Mouse (Mus musculus) cerebellum, adult 11-12 months (tissue): ENCODE data around the gene Olfr514.
"Not testable (repeated sequence)": the region's sequence is repeated elsewhere in the genome, so short reads cannot be mapped to it uniquely, and the experiment has no call there.

Experiments
- DNase-seq: peaks from one replicate; pipeline ENCODE4 v3.0.0; 2022

The Olfr514 gene

GRCm38 (mm10) chr7:108825897-108826296 lies at the start of gene Olfr514:
TSS of gene Olfr514 (minus strand) at chr7:108825997.
- DNase-seq, result no peak

- DNase-seq, result no peak
Observed at GRCm38 (mm10) chr7:108872279-108872678, 46.5 kb upstream of the Olfr514 start, which contains the start of gene Olfr517. TSS of gene Olfr517 (minus strand) at chr7:108872379.

- DNase-seq, result no peak
Observed at GRCm38 (mm10) chr7:108850429-108850828, 24.6 kb upstream of the Olfr514 start, which contains the start of gene Olfr516. TSS of gene Olfr516 (minus strand) at chr7:108850529.

GRCm38 (mm10) chr7:108814593-108815215 lies 11.1 kb downstream of the Olfr514 start:
- DNase-seq, result not testable (repeated sequence)

GRCm38 (mm10) chr7:108797205-108797933 lies 28.4 kb downstream of the Olfr514 start:
- DNase-seq, result no peak
